Mouse (Mus musculus): ENCODE measurements around the gene Arih1. TPM values are rescaled to one million over a fixed set of nuclear protein-coding genes. Genes with fewer than 3 reads are reported as not detected.

The Arih1 gene
- total RNA-seq, 1 experiment, result 75.5 TPM

DNA sequence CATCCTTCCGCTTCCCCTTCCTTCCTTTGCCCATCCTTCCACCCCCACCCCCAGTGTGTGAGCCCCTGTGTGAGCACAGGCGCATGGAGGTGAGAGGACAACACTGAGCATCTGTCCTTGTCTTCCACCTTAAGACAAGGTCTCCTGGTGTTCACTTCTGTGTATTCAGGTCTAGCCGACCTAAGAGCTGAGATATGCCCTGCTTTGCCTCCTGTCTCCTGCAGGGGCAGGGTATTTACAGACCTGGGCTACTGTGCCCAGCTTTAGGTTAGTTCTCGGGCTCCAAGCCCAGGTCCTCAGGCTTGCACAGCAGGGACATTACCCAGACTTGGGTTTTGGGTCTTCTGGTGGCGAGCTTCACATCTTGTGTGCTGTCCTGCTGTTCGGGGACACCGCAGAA is 30.7 kb upstream of the Arih1 start:
- in situ Hi-C loops (cut with MboI; ENCODE audit: low sequenced_read_pairs in 2 of 2, unreplicated experiment in 2 of 2), result no loop called here
- H3K4me3 ChIP-seq (ENCODE audit: insufficient read depth in 1 of 2, low read depth in 1 of 2, low read length in 2 of 2, poor library complexity in 1 of 2, severe bottlenecking in 1 of 2), result no peak overlapping the region
- no peak overlapping the region for H3K27ac ChIP-seq (ENCODE audit: insufficient read depth, low read depth, low read length, poor library complexity, severe bottlenecking)
- no peaks in the 10 kb centered on the region for H3K36me3 ChIP-seq (ENCODE audit: control insufficient read depth, insufficient read depth, low read length, poor library complexity, severe bottlenecking)
- H3K9me3 ChIP-seq (ENCODE audit: control insufficient read depth, insufficient read depth, low read depth, low read length), result no peaks in the 10 kb centered on the region
- H3K9ac ChIP-seq (ENCODE audit: insufficient read depth, low read depth, low read length, poor library complexity, severe bottlenecking), result no peak overlapping the region
- no peaks in the 10 kb centered on the region; a peak in 1 of 4 replicates for H3K4me1 ChIP-seq (ENCODE audit: control insufficient read depth in 2 of 2, insufficient read depth in 2 of 2, low read length in 2 of 2, poor library complexity in 1 of 2)
- no peak for TF ChIP-seq ZNF384 (IDR thresholded peaks at IDR 0.05; ENCODE audit: low read depth, low read length)
- no peak for TF ChIP-seq MAFK (IDR thresholded peaks at IDR 0.05; ENCODE audit: insufficient read depth, low read depth, low read length)
- no peak for TF ChIP-seq HCFC1 (IDR thresholded peaks at IDR 0.05; ENCODE audit: borderline replicate concordance, insufficient read depth, low read length)
- TF ChIP-seq CHD2 (IDR thresholded peaks at IDR 0.05; ENCODE audit: low read depth, low read length), result no peak
- no peak for TF ChIP-seq ZC3H11A (IDR thresholded peaks at IDR 0.05; ENCODE audit: borderline replicate concordance, low read depth, low read length)
- no peak for DNase-seq (ENCODE audit: low read depth, low spot score)

GRCm38 (mm10) chr9:59515069-59515468 is 28.7 kb upstream of the Arih1 start:
- Histone ChIP-seq H3K4me1 (ENCODE audit: control insufficient read depth in 2 of 2, insufficient read depth in 2 of 2, low read length in 2 of 2, poor library complexity in 1 of 2) (no peaks in the 10 kb centered on the region; a peak in 1 of 4 replicates), H3K27ac (ENCODE audit: insufficient read depth, low read depth, low read length, poor library complexity, severe bottlenecking) (no peak overlapping the region), H3K9me3 (ENCODE audit: control insufficient read depth, insufficient read depth, low read depth, low read length) (no peaks in the 10 kb centered on the region), H3K9ac (ENCODE audit: insufficient read depth, low read depth, low read length, poor library complexity, severe bottlenecking) (no peak overlapping the region), H3K4me3 (ENCODE audit: insufficient read depth in 1 of 2, low read depth in 1 of 2, low read length in 2 of 2, poor library complexity in 1 of 2, severe bottlenecking in 1 of 2) (no peak overlapping the region), H3K36me3 (ENCODE audit: control insufficient read depth, insufficient read depth, low read length, poor library complexity, severe bottlenecking) (no peaks in the 10 kb centered on the region)
- no peak for DNase-seq (ENCODE audit: low read depth, low spot score)
- TF ChIP-seq ZC3H11A (IDR thresholded peaks at IDR 0.05; ENCODE audit: borderline replicate concordance, low read depth, low read length) (no peak), MAFK (IDR thresholded peaks at IDR 0.05; ENCODE audit: insufficient read depth, low read depth, low read length) (no peak), HCFC1 (IDR thresholded peaks at IDR 0.05; ENCODE audit: borderline replicate concordance, insufficient read depth, low read length) (no peak), ZNF384 (IDR thresholded peaks at IDR 0.05; ENCODE audit: low read depth, low read length) (no peak), CHD2 (IDR thresholded peaks at IDR 0.05; ENCODE audit: low read depth, low read length) (no peak)
- in situ Hi-C loops (cut with MboI; ENCODE audit: low sequenced_read_pairs in 2 of 2, unreplicated experiment in 2 of 2), result no loop called here

- H3K4me3 ChIP-seq (ENCODE audit: insufficient read depth in 1 of 2, low read depth in 1 of 2, low read length in 2 of 2, poor library complexity in 1 of 2, severe bottlenecking in 1 of 2), result no peak overlapping the region
- in situ Hi-C loops (cut with MboI; ENCODE audit: low sequenced_read_pairs in 2 of 2, unreplicated experiment in 2 of 2), result no loop called here
- no peaks in the 10 kb centered on the region for H3K9me3 ChIP-seq (ENCODE audit: control insufficient read depth, insufficient read depth, low read depth, low read length)
- H3K27ac ChIP-seq (ENCODE audit: insufficient read depth, low read depth, low read length, poor library complexity, severe bottlenecking), result no peak overlapping the region
- H3K9ac ChIP-seq (ENCODE audit: insufficient read depth, low read depth, low read length, poor library complexity, severe bottlenecking), result no peak overlapping the region
- TF ChIP-seq MAFK (IDR thresholded peaks at IDR 0.05; ENCODE audit: insufficient read depth, low read depth, low read length) (no peak), ZC3H11A (IDR thresholded peaks at IDR 0.05; ENCODE audit: borderline replicate concordance, low read depth, low read length) (no peak), ZNF384 (IDR thresholded peaks at IDR 0.05; ENCODE audit: low read depth, low read length) (0 out of 2 replicates have a peak, but pooled peaks have one; percentile 58), HCFC1 (IDR thresholded peaks at IDR 0.05; ENCODE audit: borderline replicate concordance, insufficient read depth, low read length) (no peak), CHD2 (IDR thresholded peaks at IDR 0.05; ENCODE audit: low read depth, low read length) (no peak)
- H3K36me3 ChIP-seq (ENCODE audit: control insufficient read depth, insufficient read depth, low read length, poor library complexity, severe bottlenecking), result no peaks in the 10 kb centered on the region
- H3K4me1 ChIP-seq (ENCODE audit: control insufficient read depth in 2 of 2, insufficient read depth in 2 of 2, low read length in 2 of 2, poor library complexity in 1 of 2), result peaks cover 0 to 2% of the 10 kb centered on the region in 2 experiments; a peak in 2 of 4 replicates
- no peak for DNase-seq (ENCODE audit: low read depth, low spot score)
Measured at GRCm38 (mm10) chr9:59512381-59512780, 26.0 kb upstream of the Arih1 start.

DNA sequence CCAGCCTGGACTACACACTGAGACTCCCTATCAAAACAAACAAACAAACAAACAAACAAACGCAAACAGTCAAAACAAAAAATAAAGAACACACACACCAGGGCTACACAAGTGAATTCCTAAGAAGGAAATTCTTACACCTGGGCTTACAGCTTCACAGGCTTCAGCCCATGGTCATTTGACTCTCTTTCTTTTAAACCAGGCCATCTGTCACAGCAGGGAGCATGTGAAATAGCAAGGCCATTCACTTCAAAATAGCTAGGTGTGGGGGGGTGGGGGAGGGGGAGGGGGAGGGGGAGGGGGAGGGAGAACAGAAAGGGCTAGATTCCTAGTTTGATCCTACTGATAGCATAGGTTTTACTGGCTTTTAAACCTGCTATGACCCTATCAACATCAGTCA is 21.7 kb upstream of the Arih1 start:
- TF ChIP-seq CHD2 (IDR thresholded peaks at IDR 0.05; ENCODE audit: low read depth, low read length) (no peak), ZNF384 (IDR thresholded peaks at IDR 0.05; ENCODE audit: low read depth, low read length) (no peak), HCFC1 (IDR thresholded peaks at IDR 0.05; ENCODE audit: borderline replicate concordance, insufficient read depth, low read length) (no peak), MAFK (IDR thresholded peaks at IDR 0.05; ENCODE audit: insufficient read depth, low read depth, low read length) (no peak), ZC3H11A (IDR thresholded peaks at IDR 0.05; ENCODE audit: borderline replicate concordance, low read depth, low read length) (no peak)
- in situ Hi-C loops (cut with MboI; ENCODE audit: low sequenced_read_pairs in 2 of 2, unreplicated experiment in 2 of 2), result no loop called here
- Histone ChIP-seq H3K9ac (ENCODE audit: insufficient read depth, low read depth, low read length, poor library complexity, severe bottlenecking) (no peak overlapping the region), H3K9me3 (ENCODE audit: control insufficient read depth, insufficient read depth, low read depth, low read length) (no peaks in the 10 kb centered on the region), H3K27ac (ENCODE audit: insufficient read depth, low read depth, low read length, poor library complexity, severe bottlenecking) (no peak overlapping the region), H3K4me3 (ENCODE audit: insufficient read depth in 1 of 2, low read depth in 1 of 2, low read length in 2 of 2, poor library complexity in 1 of 2, severe bottlenecking in 1 of 2) (no peak overlapping the region), H3K4me1 (ENCODE audit: control insufficient read depth in 2 of 2, insufficient read depth in 2 of 2, low read length in 2 of 2, poor library complexity in 1 of 2) (peaks cover 0 to 2% of the 10 kb centered on the region in 2 experiments; a peak in 2 of 4 replicates), H3K36me3 (ENCODE audit: control insufficient read depth, insufficient read depth, low read length, poor library complexity, severe bottlenecking) (no peaks in the 10 kb centered on the region)
- DNase-seq (ENCODE audit: low read depth, low spot score), result no peak
